Mouse (Mus musculus): ENCODE results near the gene Zfp334. TPM values are rescaled to one million over a fixed set of nuclear protein-coding genes. Genes with fewer than 3 reads are reported as not detected.

The Zfp334 gene
- polyA plus RNA-seq, 3 experiments from 2014 or later: not detected

Other genes starting within 250 kb of the Zfp334 start
- gene Cdh22, start 153.4 kb downstream of the Zfp334 start, polyA plus RNA-seq (2017; shearing (Covaris generic)): not detected
- gene Slc35c2, start 100.4 kb downstream of the Zfp334 start, polyA plus RNA-seq (2017; shearing (Covaris generic)): 10 to 100 TPM; 36.4 to 44.9 (median 44.1) TPM
- 10 to 100 TPM; 36.8 to 43.5 (median 42.5) TPM for gene Elmo2, start 61.8 kb downstream of the Zfp334 start, polyA plus RNA-seq (2017; shearing (Covaris generic))
- not detected for gene Zfp663, start 19.5 kb downstream of the Zfp334 start, polyA plus RNA-seq (2017; shearing (Covaris generic))
- gene Ocstamp, start 12.1 kb upstream of the Zfp334 start, polyA plus RNA-seq (2017; shearing (Covaris generic)): not detected
- gene Slc13a3, start 85.0 kb upstream of the Zfp334 start, polyA plus RNA-seq (2017; shearing (Covaris generic)): not detected
- gene Trp53rka, start 105.1 kb upstream of the Zfp334 start, polyA plus RNA-seq (2017; shearing (Covaris generic)): 1 to 10 TPM; 3.5 to 5.0 (median 4.3) TPM
- not detected for gene Slc2a10, start 115.5 kb upstream of the Zfp334 start, polyA plus RNA-seq (2017; shearing (Covaris generic))
- 10 to 100 TPM in 2 of 3 experiments, 1 to 10 TPM in 1; 4.5 to 17.0 (median 13.2) TPM for gene Eya2, start 206.8 kb upstream of the Zfp334 start, polyA plus RNA-seq (2017; shearing (Covaris generic))